ENCODE assay signal across 16 mouse cellular contexts in the genomic region with DNA sequence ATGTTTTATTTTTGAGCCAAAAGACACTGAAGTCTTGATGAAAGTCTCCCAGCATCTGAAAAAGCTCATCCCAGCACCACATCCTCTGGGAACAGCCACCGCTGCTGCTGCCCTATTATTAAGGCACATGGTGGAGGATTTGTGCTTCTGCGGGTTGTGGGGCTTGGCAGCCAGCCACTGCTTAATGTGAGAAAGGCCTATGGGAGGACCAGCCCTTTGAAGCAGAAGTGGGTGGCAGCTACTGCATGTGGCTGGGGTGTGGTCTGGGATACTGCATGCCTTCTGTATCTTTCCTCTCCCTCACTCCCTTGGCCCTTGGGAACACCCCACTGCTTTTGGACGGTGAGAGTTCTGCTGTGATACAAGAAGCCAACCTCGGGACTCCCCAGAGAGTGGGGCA.
DNase-seq lines count a peak whose midpoint lies in the region; ATAC-seq lines count a peak whose summit lies in the region.
"Had no signal": no experiment of that assay in that cellular context is flagged by ENCODE, and none has a peak within 500 bp of the region (broad histone marks: within the 10 kb centered on the region; RNA-seq: fewer than 3 reads in every experiment).

No protein-coding gene starts in this region.

- H3K27me3 ChIP-seq in lung, embryonic 15.5 days = no peaks in the 10 kb centered on the region
- no peaks in the 10 kb centered on the region for H3K27me3 ChIP-seq in forebrain, embryonic 14.5 days (replicated peaks; ENCODE audit: control insufficient read depth, insufficient read depth, low read length)
- H3K27me3 ChIP-seq: embryonic facial prominence, embryonic 12.5 days; liver, embryonic 15.5 days had no signal

- H3K4me1 ChIP-seq in lung, embryonic 15.5 days = peaks cover 13% of the 10 kb centered on the region; the same call in 1 of the 2 replicates
- peaks cover 7% of the 10 kb centered on the region for H3K4me1 ChIP-seq in forebrain, embryonic 14.5 days (ENCODE audit: control insufficient read depth, insufficient read depth, low read length)
- H3K4me1 ChIP-seq: embryonic facial prominence, embryonic 12.5 days; liver, embryonic 15.5 days had no signal

- WGBS in lung, embryonic 15.5 days = 42% methylated on average over 4 of the region's 4 CpGs
- WGBS in forebrain, embryonic 14.5 days = 29% methylated on average over 4 of the region's 4 CpGs

- peak; percentile 62; the same call in 1 of the 2 replicates for ATAC-seq in lung, embryonic 15.5 days (ENCODE audit: borderline replicate concordance, extremely low read depth, low FRiP score, low TSS enrichment)
- peak; percentile 72 for ATAC-seq in forebrain, embryonic 14.5 days
- no peak for ATAC-seq in CD4-positive, CD25-positive, alpha-beta regulatory T cell, adult 4 months
- ATAC-seq: inflammation-experienced regulatory T-cells, adult 6 months had no signal

- H3K9ac ChIP-seq in lung, embryonic 15.5 days = no peak overlapping the region
- no peak overlapping the region for H3K9ac ChIP-seq in forebrain, embryonic 14.5 days (ENCODE audit: low read length)
- H3K9ac ChIP-seq: embryonic facial prominence, embryonic 12.5 days; liver, embryonic 15.5 days had no signal

- no peaks in the 10 kb centered on the region for H3K36me3 ChIP-seq in lung, embryonic 15.5 days
- no peaks in the 10 kb centered on the region for H3K36me3 ChIP-seq in forebrain, embryonic 14.5 days (ENCODE audit: control insufficient read depth, insufficient read depth, low read length)
- H3K36me3 ChIP-seq: embryonic facial prominence, embryonic 12.5 days; heart, embryonic 10.5 days; liver, embryonic 15.5 days had no signal

- no peak overlapping the region for H3K4me2 ChIP-seq in lung, embryonic 15.5 days
- H3K4me2 ChIP-seq in forebrain, embryonic 14.5 days (ENCODE audit: low read length) = no peak overlapping the region
- H3K4me2 ChIP-seq: embryonic facial prominence, embryonic 12.5 days; liver, embryonic 15.5 days had no signal

- H3K9me3 ChIP-seq in lung, embryonic 15.5 days = no peaks in the 10 kb centered on the region
- no peaks in the 10 kb centered on the region for H3K9me3 ChIP-seq in forebrain, embryonic 14.5 days (replicated peaks; ENCODE audit: control insufficient read depth, low read length)
- H3K9me3 ChIP-seq: embryonic facial prominence, embryonic 12.5 days; heart, embryonic 10.5 days; liver, embryonic 15.5 days had no signal

- peak; percentile 14 to 21 for DNase-seq in frontal cortex, postnatal 10 days (ENCODE audit: low spot score in 2 of 2)
- DNase-seq in frontal cortex, postnatal 25 days (ENCODE audit: low spot score in 2 of 2) = no peak
- no peak for DNase-seq in lung, postnatal 14 days
- peak; percentile 68 for DNase-seq in 3134 (ENCODE audit: extremely low read depth, insufficient read length, low spot score)
- DNase-seq in forebrain, embryonic 14.5 days (ENCODE audit: low spot score) = peak; percentile 77
- no peak for DNase-seq in spleen, postnatal 14 days (ENCODE audit: low spot score in 2 of 2)
- DNase-seq: adrenal gland, postnatal 14 days; cerebellum, adult 11-12 months; kidney, postnatal 25 days had no signal

- no peak overlapping the region for H3K27ac ChIP-seq in lung, embryonic 15.5 days
- no peak overlapping the region for H3K27ac ChIP-seq in forebrain, embryonic 14.5 days (ENCODE audit: low read depth, low read length)
- H3K27ac ChIP-seq: embryonic facial prominence, embryonic 12.5 days; heart, embryonic 10.5 days; liver, embryonic 15.5 days; stomach, postnatal 0 days had no signal

- H3K4me3 ChIP-seq in lung, embryonic 15.5 days = no peak overlapping the region
- no peak overlapping the region for H3K4me3 ChIP-seq in forebrain, embryonic 14.5 days (ENCODE audit: low read depth, low read length)
- H3K4me3 ChIP-seq: embryonic facial prominence, embryonic 12.5 days; heart, embryonic 10.5 days; liver, embryonic 15.5 days had no signal

Comparison
In these comparisons a context has a peak if more than half of its experiments do, and no peak if none do; other contexts are left out.
1. DNase-seq: peak in frontal cortex, postnatal 10 days (2 of 2), 3134 (single experiment) and forebrain, embryonic 14.5 days (single experiment); none in frontal cortex, postnatal 25 days (0 of 2), lung, postnatal 14 days (single experiment) and spleen, postnatal 14 days (0 of 2).